ENCODE assay signal across 12 mouse cellular contexts in the genomic region with DNA sequence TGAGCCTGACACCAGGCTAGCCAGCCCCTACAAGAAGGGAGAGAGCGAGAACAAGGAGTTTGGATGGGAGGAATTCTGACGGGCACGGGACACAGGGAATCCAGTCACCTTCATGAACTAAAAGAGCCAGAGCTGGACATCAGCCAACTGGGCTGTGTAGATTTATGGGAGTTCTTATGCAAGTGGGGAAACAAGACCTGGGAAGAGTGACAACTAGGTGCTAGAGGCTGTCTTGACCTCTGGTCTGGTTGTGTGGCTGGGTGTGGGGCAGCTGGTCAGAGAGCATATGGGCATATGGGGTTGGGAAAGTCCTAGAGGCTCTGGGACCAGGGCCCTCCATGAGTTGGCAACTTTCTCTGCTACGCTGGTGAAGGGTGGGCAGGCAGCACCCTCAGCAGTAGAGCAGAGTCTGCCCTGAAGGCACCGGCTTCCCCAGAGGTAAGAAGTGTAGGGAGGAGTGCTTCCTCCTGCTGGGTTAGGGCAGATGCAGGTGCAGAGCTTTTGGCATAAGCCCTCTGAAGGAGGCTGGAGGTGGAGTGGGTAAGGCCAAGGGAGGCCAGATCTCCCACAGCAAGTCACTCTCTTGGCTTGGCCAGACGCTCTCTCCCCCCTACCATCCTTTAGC. TPM values are rescaled to one million over a fixed set of nuclear protein-coding genes. Genes with fewer than 3 reads are reported as not detected.
DNase-seq lines count a peak whose midpoint lies in the region; ATAC-seq and TF ChIP-seq lines count a peak whose summit lies in the region.
"Had no signal": no experiment of that assay in that cellular context is flagged by ENCODE, and none has a peak within 500 bp of the region (broad histone marks: within the 10 kb centered on the region; RNA-seq: fewer than 3 reads in every experiment).

No protein-coding gene starts in this region.

- H3K27me3 ChIP-seq in intestine, embryonic 14.5 days (replicated peaks; ENCODE audit: control insufficient read depth, insufficient read depth, low read length) = peaks cover 48% of the 10 kb centered on the region
- H3K27me3 ChIP-seq in intestine, postnatal 0 days (replicated peaks; ENCODE audit: control insufficient read depth, insufficient read depth, low read length) = peaks cover 50% of the 10 kb centered on the region
- no peaks in the 10 kb centered on the region for H3K27me3 ChIP-seq in hindbrain, embryonic 16.5 days (replicated peaks; ENCODE audit: control insufficient read depth, insufficient read depth, low read length)

- no peak overlapping the region for H3K4me2 ChIP-seq in intestine, embryonic 14.5 days (ENCODE audit: low read length)
- H3K4me2 ChIP-seq in intestine, postnatal 0 days (replicated peaks; ENCODE audit: low read depth) = no peak overlapping the region
- peak overlapping the region; percentile 93 for H3K4me2 ChIP-seq in hindbrain, embryonic 16.5 days (ENCODE audit: low read length)
- H3K4me2 ChIP-seq: heart, embryonic 13.5 days had no signal

- H3K4me3 ChIP-seq in intestine, embryonic 14.5 days (ENCODE audit: low read depth, low read length) = no peak overlapping the region
- no peak overlapping the region for H3K4me3 ChIP-seq in intestine, postnatal 0 days (ENCODE audit: low read depth, low read length)
- H3K4me3 ChIP-seq in hindbrain, embryonic 16.5 days (ENCODE audit: low read length) = no peak overlapping the region
- H3K4me3 ChIP-seq: heart, embryonic 13.5 days had no signal

- H3K27ac ChIP-seq in intestine, embryonic 14.5 days (ENCODE audit: low read depth) = no peak overlapping the region
- H3K27ac ChIP-seq in intestine, postnatal 0 days (ENCODE audit: low read depth, low read length) = no peak overlapping the region
- H3K27ac ChIP-seq in hindbrain, embryonic 16.5 days (ENCODE audit: low read depth, low read length) = no peak overlapping the region
- H3K27ac ChIP-seq: heart, embryonic 13.5 days had no signal

- no peak for TF ChIP-seq CTCF in intestine, postnatal 0 days (IDR thresholded peaks at IDR 0.05; ENCODE audit: low read depth)

- no peaks in the 10 kb centered on the region for H3K9me3 ChIP-seq in intestine, embryonic 14.5 days (ENCODE audit: control insufficient read depth, low read length)
- no peaks in the 10 kb centered on the region for H3K9me3 ChIP-seq in intestine, postnatal 0 days (ENCODE audit: control insufficient read depth)
- H3K9me3 ChIP-seq in hindbrain, embryonic 16.5 days (ENCODE audit: control insufficient read depth, low read length) = no peaks in the 10 kb centered on the region
- H3K9me3 ChIP-seq: heart, embryonic 13.5 days had no signal

- H3K4me1 ChIP-seq in intestine, embryonic 14.5 days (replicated peaks; ENCODE audit: control insufficient read depth, insufficient read depth, low read length) = peaks cover 4% of the 10 kb centered on the region; the same call in 1 of the 2 replicates
- H3K4me1 ChIP-seq in intestine, postnatal 0 days (replicated peaks; ENCODE audit: control insufficient read depth, insufficient read depth, low read length) = no peaks in the 10 kb centered on the region
- H3K4me1 ChIP-seq in hindbrain, embryonic 16.5 days (ENCODE audit: control insufficient read depth, insufficient read depth, low read depth, low read length) = peaks cover 32% of the 10 kb centered on the region

- ATAC-seq in intestine, embryonic 14.5 days (replicated peaks; ENCODE audit: low FRiP score, low TSS enrichment, low read depth) = no peak
- ATAC-seq in intestine, postnatal 0 days = no peak
- ATAC-seq in hindbrain, embryonic 16.5 days = no peak
- ATAC-seq: intestine, embryonic 16.5 days had no signal

- no peak overlapping the region for H3K9ac ChIP-seq in intestine, embryonic 14.5 days (ENCODE audit: low read length)
- H3K9ac ChIP-seq in intestine, postnatal 0 days (ENCODE audit: low read depth, low read length) = no peak overlapping the region
- H3K9ac ChIP-seq in hindbrain, embryonic 16.5 days (ENCODE audit: low read depth, low read length) = no peak overlapping the region
- H3K9ac ChIP-seq: heart, embryonic 13.5 days had no signal

- DNase-seq in intestine, embryonic 14.5 days (ENCODE audit: low spot score) = peak; percentile 41
- DNase-seq in NIH3T3 (ENCODE audit: low read depth) = peak; percentile 37
- DNase-seq in adrenal gland, postnatal 36 days = peak; percentile 42 to 59
- DNase-seq in urinary bladder, postnatal 25 days (ENCODE audit: low spot score) = no peak
- no peak for DNase-seq in embryo, embryonic 9.5 days (ENCODE audit: extremely low spot score)
- DNase-seq in urinary bladder, adult 18-20 months (ENCODE audit: low spot score in 2 of 2) = no peak
- DNase-seq: lung, postnatal 10 days; right cerebral cortex, postnatal 4 days had no signal

- H3K36me3 ChIP-seq in intestine, embryonic 14.5 days (ENCODE audit: control insufficient read depth, insufficient read depth, low read length) = no peaks in the 10 kb centered on the region
- no peaks in the 10 kb centered on the region for H3K36me3 ChIP-seq in intestine, postnatal 0 days (ENCODE audit: control insufficient read depth, insufficient read depth)
- peaks cover 10% of the 10 kb centered on the region for H3K36me3 ChIP-seq in hindbrain, embryonic 16.5 days (ENCODE audit: control insufficient read depth, insufficient read depth, low read length)
- H3K36me3 ChIP-seq: heart, embryonic 13.5 days had no signal

- 82% methylated on average over 6 of the region's 6 CpGs for WGBS in intestine, embryonic 14.5 days
- 80% methylated on average over 6 of the region's 6 CpGs for WGBS in intestine, postnatal 0 days
- 75% methylated on average over 6 of the region's 6 CpGs for WGBS in hindbrain, embryonic 16.5 days

RNA-seq across cellular contexts. Expression of gene Nat8l, which starts 3.8 kb away (rescaled TPM):
- 0.39 and 0.42 TPM in 2 replicates for polyA plus RNA-seq in intestine, embryonic 14.5 days (2014; fragmentation: Nextera tagmentation; extraction: Ambion mirVana)
- polyA plus RNA-seq in intestine, postnatal 0 days (2015; fragmentation: Nextera tagmentation; extraction: Ambion mirVana) = 0.10 TPM in 2 replicates
- 10 to 100 TPM; 18.3 to 18.8 TPM for total RNA-seq in adrenal gland, postnatal 36 days (2021)
- polyA plus RNA-seq in hindbrain, embryonic 16.5 days (2015; fragmentation: Nextera tagmentation; extraction: Ambion mirVana) = 5.1 and 5.5 TPM in 2 replicates

RNA-seq across cellular contexts. Expression of gene Gm1673, which starts 16.3 kb away (rescaled TPM):
- 69.7 and 74.9 TPM in 2 replicates for polyA plus RNA-seq in intestine, embryonic 14.5 days (2014; fragmentation: Nextera tagmentation; extraction: Ambion mirVana)
- polyA plus RNA-seq in intestine, postnatal 0 days (2015; fragmentation: Nextera tagmentation; extraction: Ambion mirVana) = 26.0 and 26.7 TPM in 2 replicates
- total RNA-seq in adrenal gland, postnatal 36 days (2021) = 10 to 100 TPM; 15.3 to 33.8 TPM
- polyA plus RNA-seq in hindbrain, embryonic 16.5 days (2015; fragmentation: Nextera tagmentation; extraction: Ambion mirVana) = 555 and 649 TPM in 2 replicates

Comparison
In these comparisons a context has a peak if more than half of its experiments do, and no peak if none do; other contexts are left out.
1. DNase-seq: peak in intestine, embryonic 14.5 days (single experiment), NIH3T3 (single experiment) and adrenal gland, postnatal 36 days (2 of 2); none in urinary bladder, postnatal 25 days (single experiment), embryo, embryonic 9.5 days (single experiment) and urinary bladder, adult 18-20 months (0 of 2).